Comparison of ENCODE assay signal across 17 mouse cellular contexts in genomic region chr11:44530382-44530781, GRCm38 (mm10). TPM values are rescaled to one million over a fixed set of nuclear protein-coding genes. Genes with fewer than 3 reads are reported as not detected.
DNase-seq lines count a peak whose midpoint lies in the region; ATAC-seq and TF ChIP-seq lines count a peak whose summit lies in the region.
"Had no signal": no experiment of that assay in that cellular context is flagged by ENCODE, and none has a peak within 500 bp of the region (broad histone marks: within the 10 kb centered on the region; RNA-seq: fewer than 3 reads in every experiment).

No protein-coding gene starts in this region.

- TF ChIP-seq POLR2A in testis, adult 2 months (IDR thresholded peaks at IDR 0.05; ENCODE audit: control insufficient read depth, low read depth, low read length), result no peak

- no peak for DNase-seq in heart, postnatal 25 days (ENCODE audit: low spot score)
- no peak for DNase-seq in testis, postnatal 10 days (ENCODE audit: low spot score)
- DNase-seq in cerebellum, postnatal 25 days, result peak; percentile 67 to 70
- DNase-seq in right cerebral cortex, adult 2 months (ENCODE audit: low spot score in 2 of 2), result no peak
- DNase-seq in ovary, postnatal 14 days (ENCODE audit: low spot score), result no peak
- DNase-seq: gastrocnemius, postnatal 14 days; kidney, adult 9 months; lung, adult 18-20 months; lung, postnatal 4 days; right cerebral cortex, postnatal 14 days; thymus, adult 18-20 months had no signal

- H3K4me1 ChIP-seq in heart, embryonic 13.5 days, result peaks cover 36% of the 10 kb centered on the region
- peaks cover 2% of the 10 kb centered on the region; the same call in 1 of the 2 replicates for H3K4me1 ChIP-seq in testis, adult 2 months (ENCODE audit: control insufficient read depth, insufficient read depth, low read length)

- 45% methylated on average over 8 of the region's 8 CpGs for WGBS in heart, embryonic 13.5 days

- no peak overlapping the region for H3K4me3 ChIP-seq in heart, embryonic 13.5 days
- peak overlapping the region; percentile 63 for H3K4me3 ChIP-seq in testis, adult 2 months (ENCODE audit: control insufficient read depth, low read depth, low read length)
- H3K4me3 ChIP-seq: embryonic facial prominence, embryonic 15.5 days; heart, embryonic 15.5 days had no signal

- H3K9ac ChIP-seq in heart, embryonic 13.5 days, result no peak overlapping the region
- H3K9ac ChIP-seq: embryonic facial prominence, embryonic 15.5 days; heart, embryonic 15.5 days had no signal

- no peaks in the 10 kb centered on the region for H3K27me3 ChIP-seq in heart, embryonic 13.5 days (replicated peaks)
- H3K27me3 ChIP-seq in testis, adult 2 months (ENCODE audit: control insufficient read depth, insufficient read depth, low read length), result no peaks in the 10 kb centered on the region
- H3K27me3 ChIP-seq: embryonic facial prominence, embryonic 15.5 days; heart, embryonic 15.5 days had no signal

- no peak for TF ChIP-seq CTCF in testis, adult 2 months (IDR thresholded peaks at IDR 0.05; ENCODE audit: control insufficient read depth, insufficient read depth, insufficient replicate concordance, low read depth, low read length)

- no peaks in the 10 kb centered on the region for H3K9me3 ChIP-seq in heart, embryonic 13.5 days
- H3K9me3 ChIP-seq: embryonic facial prominence, embryonic 15.5 days; heart, embryonic 15.5 days had no signal

- H3K36me3 ChIP-seq in heart, embryonic 13.5 days, result peaks cover 88% of the 10 kb centered on the region
- no peaks in the 10 kb centered on the region for H3K36me3 ChIP-seq in testis, adult 2 months (ENCODE audit: control insufficient read depth, insufficient read depth, low read length)

- 0 out of 2 replicates have a peak overlapping the region, but pooled peaks have one; percentile 2 for H3K4me2 ChIP-seq in heart, embryonic 13.5 days
- H3K4me2 ChIP-seq: embryonic facial prominence, embryonic 15.5 days; heart, embryonic 15.5 days had no signal

- H3K27ac ChIP-seq in heart, embryonic 13.5 days (replicated peaks), result no peak overlapping the region
- no peak overlapping the region for H3K27ac ChIP-seq in testis, adult 2 months (ENCODE audit: control insufficient read depth, insufficient read depth, low read depth, low read length)
- H3K27ac ChIP-seq: embryonic facial prominence, embryonic 15.5 days; heart, embryonic 15.5 days; hindbrain, postnatal 0 days had no signal

- intact Hi-C loops in heart, postnatal 25 days (cut with DNase I), result no loop called here

- no peak for ATAC-seq in heart, embryonic 13.5 days (ENCODE audit: extremely low read depth, insufficient number of reproducible peaks, low FRiP score, low TSS enrichment)
- ATAC-seq: hindbrain, postnatal 0 days; midbrain, embryonic 16.5 days had no signal

RNA-seq across cellular contexts. Expression of gene Rnf145, which starts 11.6 kb away (rescaled TPM):
- 46.5 and 55.9 TPM in 2 replicates for polyA plus RNA-seq in heart, embryonic 13.5 days (2015; fragmentation: Nextera tagmentation; extraction: Ambion mirVana)
- total RNA-seq in heart, postnatal 25 days (2021), result 10 to 100 TPM; 13.8 to 19.8 TPM
- 12.6 and 14.9 TPM in 2 replicates for polyA plus RNA-seq in testis, adult 2 months (2012; rRNA removed)

Comparison
In these comparisons a context has a peak if more than half of its experiments do, and no peak if none do; other contexts are left out.
1. DNase-seq: peak in cerebellum, postnatal 25 days (2 of 2); none in heart, postnatal 25 days (single experiment), testis, postnatal 10 days (single experiment), right cerebral cortex, adult 2 months (0 of 2) and ovary, postnatal 14 days (single experiment).